Mouse (Mus musculus) layer of hippocampus, adult 2 months (tissue): Measurements from ENCODE around the gene Commd9. TPM values are rescaled to one million over a fixed set of nuclear protein-coding genes. Genes with fewer than 3 reads are reported as not detected.

Experiments used
- DNase-seq, 2 experiments: peaks; one replicate each; pipeline ENCODE4 v3.0.0; 2022; ENCODE audit warnings: low spot score in 2 of 2
- H3K27ac ChIP-seq: fragments of 200-600 bp; 2 replicates; pipeline ENCODE4 v1.8.1; 2022
- H3K4me3 ChIP-seq: fragments of 200-600 bp; 2 replicates; pipeline ENCODE4 v1.8.1; 2022; ENCODE audit warnings: mild to moderate bottlenecking
- CTCF ChIP-seq: fragments of 200-600 bp; conservative IDR thresholded peaks from 2 replicates; pipeline ENCODE4 v1.8.1; 2022; ENCODE audit warnings: antibody characterized with exemption, mild to moderate bottlenecking, moderate library complexity
- total RNA-seq, 2 experiments: library from RNA; stranded (reverse); gene quantifications; 2 replicates each; pipeline ENCODE4 v1.2.3; 2021

Gene Commd9
- total RNA-seq, 2 experiments from 2014 or later = 32.8 to 39.3 TPM

- TF ChIP-seq CTCF = no peak; the same call in 1 of the 2 replicates
- no peak overlapping the region for H3K27ac ChIP-seq
- no peak overlapping the region for H3K4me3 ChIP-seq
- no peak for DNase-seq
Observed at GRCm38 (mm10) chr2:101925183-101925582, 39.1 kb downstream of the Commd9 start.

GRCm38 (mm10) chr2:101925591-101926188, 39.6 kb downstream of the Commd9 start:
- H3K27ac ChIP-seq = no peak overlapping the region
- no peak for TF ChIP-seq CTCF
- DNase-seq = no peak

GRCm38 (mm10) chr2:101932169-101932936, 46.3 kb downstream of the Commd9 start:
- no peak for TF ChIP-seq CTCF
- DNase-seq = no peak
- Histone ChIP-seq H3K4me3 (no peak overlapping the region), H3K27ac (no peak overlapping the region)

More at GRCm38 (mm10) chr2:101925591-101926188, 39.6 kb downstream of the Commd9 start:
- H3K4me3 ChIP-seq = no peak overlapping the region

GRCm38 (mm10) chr2:101933301-101933700, 47.3 kb downstream of the Commd9 start:
- DNase-seq = no peak
- Histone ChIP-seq H3K4me3 (no peak overlapping the region), H3K27ac (no peak overlapping the region)
- no peak for TF ChIP-seq CTCF

- no peak for TF ChIP-seq CTCF
- no peak for DNase-seq
- no peak overlapping the region for H3K27ac ChIP-seq
Observed at GRCm38 (mm10) chr2:101935006-101935405, 49.0 kb downstream of the Commd9 start.

GRCm38 (mm10) chr2:101950716-101951520, 64.9 kb downstream of the Commd9 start:
- no peak for DNase-seq
- TF ChIP-seq CTCF = peak; percentile 13
- H3K27ac ChIP-seq = 0 out of 2 replicates have a peak overlapping the region, but pooled peaks have one; percentile 36

More at GRCm38 (mm10) chr2:101935006-101935405, 49.0 kb downstream of the Commd9 start:
- no peak overlapping the region for H3K4me3 ChIP-seq

More at GRCm38 (mm10) chr2:101950716-101951520, 64.9 kb downstream of the Commd9 start:
- no peak overlapping the region for H3K4me3 ChIP-seq

Other genes with a start within 250 kb of the Commd9 start
- gene Rag1, start 236.7 kb upstream of the Commd9 start, total RNA-seq = under 1 TPM; 0.15 to 0.25 TPM
- 10 to 100 TPM; 32.0 to 32.3 TPM for gene B230118H07Rik, start 236.7 kb upstream of the Commd9 start, total RNA-seq
- 10 to 100 TPM; 14.1 to 16.8 TPM for gene Traf6, start 207.8 kb upstream of the Commd9 start, total RNA-seq
- gene Prr5l, start 3.2 kb upstream of the Commd9 start, total RNA-seq = 1 to 10 TPM; 7.2 to 9.5 TPM